Mouse (Mus musculus) lung, adult 18-20 months (tissue): ENCODE results near the gene Igsf23.

Experiments
- DNase-seq, 2 experiments: peaks; one replicate each; pipeline ENCODE4 v3.0.0; 2022; ENCODE audit warnings: mixed read lengths in 2 of 2

Gene Igsf23

DNA sequence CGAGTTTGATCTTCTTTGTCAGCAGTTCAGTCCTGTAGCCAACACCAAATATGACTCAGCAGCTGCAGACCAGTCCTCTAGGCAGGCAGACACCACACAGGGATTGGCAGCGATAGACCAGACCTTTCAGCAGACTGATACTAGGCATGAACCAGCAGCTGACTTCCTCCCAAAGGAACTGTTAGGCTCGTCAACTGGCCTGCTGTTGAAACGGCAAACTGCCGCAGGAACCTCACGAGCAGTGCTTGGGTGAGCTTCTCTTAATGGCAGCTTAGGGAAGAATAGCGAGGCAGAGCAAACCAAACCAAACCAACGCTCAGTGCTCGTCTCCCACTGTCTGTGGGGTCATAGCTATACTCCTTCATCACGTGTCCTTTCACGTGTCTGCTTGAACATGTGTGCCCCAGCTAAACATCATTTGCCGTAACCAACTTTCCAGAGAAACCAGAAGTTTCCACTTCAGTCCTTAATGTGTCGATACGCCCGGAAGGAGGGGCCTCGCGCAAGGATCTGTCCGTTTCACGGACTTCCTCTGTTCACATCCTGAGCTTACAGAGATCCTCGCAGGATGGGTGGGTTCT is 15.3 kb downstream of the Igsf23 start:
- DNase-seq = peak; percentile 33 to 42

DNA sequence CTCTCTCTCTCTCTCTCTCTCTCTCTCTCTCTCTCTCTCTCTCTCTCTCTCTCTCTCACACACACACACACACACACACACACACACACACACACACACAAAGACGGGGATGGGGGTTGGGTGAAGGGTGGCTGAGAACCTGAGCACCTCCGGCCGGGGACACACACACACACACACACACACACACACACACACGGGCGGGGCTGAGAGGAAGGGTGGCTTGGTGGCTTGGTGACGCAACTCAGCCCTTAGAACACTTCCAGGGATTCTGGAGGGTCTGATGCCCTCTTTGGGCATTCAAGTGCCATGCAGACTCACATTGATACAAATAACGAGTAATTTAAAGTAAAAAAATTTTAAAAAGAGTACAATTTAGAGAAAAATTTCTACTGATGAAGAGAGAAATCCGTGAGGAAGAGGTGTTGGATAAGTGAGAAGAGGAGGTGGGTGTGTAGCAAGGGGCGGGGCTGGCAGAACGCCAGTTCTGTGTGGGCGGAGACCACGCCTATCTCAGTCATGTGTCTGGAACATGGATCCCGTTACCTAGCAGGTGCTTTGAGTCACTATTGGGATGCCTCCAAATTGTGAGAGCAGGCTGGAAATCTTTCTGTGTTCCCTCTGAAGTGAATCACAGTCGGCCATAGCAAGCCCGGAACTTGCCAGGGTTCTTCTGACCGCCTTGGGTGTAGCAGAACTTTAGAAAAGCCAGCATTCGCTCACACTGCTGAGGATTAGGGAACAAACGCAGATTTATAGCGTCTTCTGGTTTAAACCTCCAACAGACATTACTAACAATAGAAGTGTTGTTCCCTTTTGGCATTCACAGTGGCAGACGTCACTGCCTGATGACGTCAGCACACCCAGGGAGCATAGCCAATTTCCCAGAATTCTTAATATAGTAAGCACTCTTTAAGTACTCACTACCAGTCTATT is 17.4 kb downstream of the Igsf23 start:
- DNase-seq = peak; percentile 85 to 89

GRCm38 (mm10) chr7:19932133-19932876 is 18.3 kb downstream of the Igsf23 start:
- DNase-seq = no peak

DNA sequence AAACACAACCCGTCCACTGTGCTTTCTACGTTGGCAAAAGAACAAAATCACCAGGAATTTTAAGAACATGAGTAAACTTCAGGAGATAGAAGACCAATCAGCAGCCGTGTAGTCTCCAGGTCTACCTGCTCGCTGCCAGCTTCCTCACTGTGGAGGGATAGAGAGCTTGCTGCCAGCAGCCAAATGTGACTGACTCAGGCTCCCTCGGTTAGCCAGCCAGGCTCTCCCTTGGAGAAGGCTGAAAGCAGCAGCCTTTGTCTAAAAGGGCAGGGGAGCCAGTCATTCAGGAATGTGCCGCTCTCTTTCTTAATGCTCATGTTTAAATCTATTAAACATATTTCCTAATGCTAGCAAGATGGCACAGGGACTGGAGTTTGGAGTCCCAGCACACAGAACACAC is 20.1 kb downstream of the Igsf23 start:
- peak in 1 of 2 experiments; percentile 57 for DNase-seq

GRCm38 (mm10) chr7:19928486-19928885 is 22.1 kb downstream of the Igsf23 start:
- DNase-seq = no peak

DNA sequence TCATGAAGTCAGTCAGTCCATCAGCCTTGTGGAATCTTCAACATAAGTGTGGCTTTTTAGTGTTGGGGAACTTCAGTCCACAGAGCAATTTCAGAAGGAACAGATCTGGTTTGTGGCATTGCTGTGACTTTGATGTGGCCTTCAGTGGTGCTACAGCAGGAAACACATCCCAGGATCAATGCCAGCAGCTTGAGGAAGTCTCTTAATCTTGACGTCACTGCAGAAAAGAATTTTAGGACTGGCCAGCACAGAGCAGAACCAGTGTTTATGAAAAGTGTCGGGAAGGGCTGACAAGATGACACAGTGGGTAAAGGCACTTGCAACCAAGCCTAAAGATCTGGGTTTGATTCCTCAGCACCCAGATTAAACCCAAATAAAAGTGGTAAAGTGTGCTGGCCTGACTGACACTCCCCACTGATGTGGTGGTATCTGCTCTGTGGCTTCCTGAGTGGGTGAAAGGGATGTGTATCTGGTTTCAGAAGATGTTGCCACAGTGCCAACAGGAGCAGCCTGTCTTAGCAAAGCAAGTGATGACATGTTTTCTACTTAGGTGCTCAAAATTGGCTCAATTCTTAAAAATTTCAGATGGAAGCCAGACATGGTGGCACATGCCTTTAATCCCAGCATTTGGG is 23.6 kb downstream of the Igsf23 start:
- peak; percentile 40 to 62 for DNase-seq

DNA sequence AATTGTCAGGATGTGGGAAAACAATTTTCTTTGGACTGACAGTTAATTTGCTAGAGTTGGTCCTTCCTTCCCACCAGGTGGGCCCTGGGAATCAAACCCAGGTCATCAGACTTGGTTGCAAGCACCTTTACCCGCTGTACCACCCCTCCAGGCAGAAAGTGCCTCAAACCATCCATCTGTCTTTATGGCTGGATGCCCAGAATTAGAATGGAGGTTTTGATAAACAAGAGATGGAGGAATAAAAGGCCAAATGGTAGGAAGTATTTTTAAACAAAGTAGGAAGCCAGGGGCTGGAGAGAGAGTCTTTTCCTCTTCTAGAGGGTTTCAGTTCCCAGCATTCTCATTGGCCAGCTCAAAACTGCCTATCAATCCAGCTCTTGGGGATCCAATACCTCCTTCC is 25.2 kb downstream of the Igsf23 start:
- no peak for DNase-seq

DNA sequence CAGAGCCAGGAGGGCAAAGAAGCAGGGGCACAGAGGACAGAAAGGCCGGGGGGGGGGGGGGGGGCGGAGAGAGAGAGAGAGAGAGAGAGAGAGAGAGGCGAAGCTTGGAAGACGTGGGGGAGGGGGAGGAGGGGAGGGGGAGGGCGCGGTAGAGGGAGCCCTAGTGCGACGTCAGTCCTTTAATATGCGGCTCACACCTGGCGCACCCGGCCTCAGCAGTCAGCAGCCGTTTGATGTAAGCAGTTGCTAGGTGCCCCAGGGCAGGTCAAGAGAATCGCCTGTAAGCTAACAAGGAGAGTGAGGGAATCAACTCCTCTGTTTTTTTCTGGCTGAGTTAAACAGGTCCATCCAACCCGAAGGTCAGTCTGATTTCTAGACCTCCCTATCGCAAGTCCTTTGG is 26.8 kb downstream of the Igsf23 start:
- peak in 1 of 2 experiments; percentile 48 for DNase-seq

GRCm38 (mm10) chr7:19923354-19923753 is 27.2 kb downstream of the Igsf23 start:
- no peak for DNase-seq

GRCm38 (mm10) chr7:19920506-19921261 is 29.9 kb downstream of the Igsf23 start, which contains the start of gene Pvr:
TSS of gene Pvr (minus strand) at chr7:19921160.
- DNase-seq = peak; percentile 88 to 91

GRCm38 (mm10) chr7:19920166-19920505 is 30.4 kb downstream of the Igsf23 start:
- DNase-seq = no peak

DNA sequence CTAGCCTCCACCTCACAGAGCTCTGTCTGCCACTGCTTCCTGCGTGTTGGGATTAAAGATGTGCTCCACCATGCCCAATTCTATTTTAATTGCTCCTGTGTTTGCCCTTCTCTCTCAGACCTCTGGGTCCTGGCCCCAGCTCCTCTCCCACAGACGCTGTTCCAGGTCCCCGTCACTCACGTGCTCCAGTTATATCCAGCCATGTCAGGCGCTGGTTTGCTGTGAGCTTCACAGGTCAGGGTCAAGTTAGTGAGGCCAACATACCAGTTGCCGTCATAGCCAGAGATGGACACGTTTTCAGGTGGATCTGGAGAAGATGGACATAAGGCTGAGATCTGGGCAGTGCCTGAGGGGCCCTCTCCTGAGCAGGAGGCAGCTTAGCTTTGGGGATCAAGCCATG is 36.0 kb downstream of the Igsf23 start:
- no peak for DNase-seq

DNA sequence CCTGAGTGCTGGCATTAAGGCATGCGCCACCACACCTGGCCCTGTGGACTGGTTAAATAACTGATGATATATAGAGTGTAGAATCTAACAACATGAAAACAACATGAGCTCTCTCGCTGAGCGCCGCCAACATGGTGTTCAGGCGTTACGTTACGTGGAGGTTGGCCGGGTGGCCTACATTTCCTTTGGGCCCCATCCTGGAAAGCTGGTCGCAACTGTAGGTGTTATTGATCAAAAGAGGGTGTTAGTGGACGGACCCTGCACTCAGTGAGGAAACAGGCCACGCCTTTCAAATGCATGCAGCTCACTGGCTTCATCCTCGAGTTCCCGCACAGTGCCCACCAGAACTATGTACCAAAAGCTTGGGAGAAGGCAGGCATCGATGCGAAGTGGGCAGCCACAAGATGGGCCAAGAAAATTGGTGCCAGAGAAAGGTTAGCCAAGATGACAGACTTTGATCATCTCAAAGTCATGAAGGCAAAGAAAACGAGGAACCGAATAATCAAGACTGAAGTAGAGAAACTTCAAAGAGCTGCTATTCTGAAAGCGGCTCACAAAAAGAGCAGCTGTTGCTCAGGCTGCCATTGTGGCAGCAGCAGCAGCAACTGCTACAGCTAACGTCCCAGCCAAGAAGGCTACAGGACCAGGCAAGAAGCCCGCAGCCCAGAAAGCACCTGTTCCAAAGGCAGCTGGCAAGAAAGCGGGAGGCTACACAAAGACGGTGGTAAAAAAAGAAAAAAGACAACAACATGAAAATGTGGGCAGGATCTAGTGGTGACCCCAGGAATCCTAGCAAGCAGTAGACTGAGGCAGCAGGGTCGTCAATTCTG is 38.6 kb downstream of the Igsf23 start:
- DNase-seq = no peak

DNA sequence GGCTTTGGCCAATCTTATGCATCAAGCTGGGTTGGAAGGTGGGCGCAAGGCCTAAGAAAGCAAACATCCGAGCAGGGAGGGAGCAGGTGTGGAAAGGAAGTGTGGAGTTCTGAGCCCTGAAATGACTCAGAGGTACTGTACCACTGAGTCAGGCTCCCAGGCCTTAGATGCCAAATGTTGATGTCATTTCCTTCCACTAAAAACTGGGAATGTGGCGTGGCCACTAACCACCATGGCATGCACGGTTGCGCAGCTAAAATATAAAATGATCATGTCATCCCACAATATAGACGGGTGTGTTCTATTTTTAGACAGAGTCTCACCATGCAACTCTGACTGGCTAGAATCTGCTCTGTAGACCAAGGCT is 39.3 kb downstream of the Igsf23 start:
- DNase-seq = no peak

DNA sequence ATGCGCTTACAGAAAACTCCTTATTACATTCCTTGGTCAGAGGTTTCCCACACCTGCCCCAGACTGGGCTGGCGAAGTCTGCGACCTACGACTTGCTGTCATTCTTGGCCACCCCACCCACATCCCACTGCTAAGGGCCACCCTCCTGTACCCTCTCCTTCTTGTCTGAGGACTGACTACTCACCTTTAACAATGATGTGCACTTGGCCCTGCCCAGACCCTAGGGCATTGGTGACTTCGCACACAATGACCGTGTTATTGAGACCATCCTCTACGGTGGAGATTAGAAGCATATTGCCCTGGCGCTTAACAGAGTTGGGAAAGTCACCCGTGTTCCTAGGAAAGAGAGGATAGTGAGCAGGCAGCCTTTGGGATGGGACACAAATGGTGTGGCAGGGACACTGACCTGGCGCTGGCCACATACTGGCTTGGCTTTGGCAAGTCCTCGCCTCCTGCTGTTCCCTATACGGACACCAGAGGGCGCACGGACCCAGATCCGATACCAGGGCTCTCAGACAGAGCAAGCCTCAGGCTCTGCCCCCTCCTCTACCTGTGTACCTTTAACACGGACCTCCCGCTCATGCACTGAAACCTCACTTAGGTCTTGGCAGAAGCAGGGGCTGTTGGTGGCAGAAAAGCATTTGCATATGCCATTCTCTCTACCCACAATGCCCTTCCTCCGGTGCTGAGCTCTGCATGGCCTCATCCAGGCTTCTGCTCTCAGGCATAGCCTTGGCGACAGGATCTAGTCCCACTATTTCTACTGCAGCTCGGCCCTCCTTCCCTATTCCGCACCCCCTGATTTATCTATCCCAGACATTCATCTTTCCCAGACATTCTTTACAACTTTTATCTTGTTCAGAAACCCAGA is 39.9 kb downstream of the Igsf23 start:
- DNase-seq = peak; percentile 72 to 78

GRCm38 (mm10) chr7:19889881-19890280 is 60.7 kb downstream of the Igsf23 start:
- peak; percentile 40 to 43 for DNase-seq

- no peak for DNase-seq
These were observed 62.7 kb downstream of the Igsf23 start, which contains the start of gene Ceacam19 for GRCm38 (mm10) chr7:19887849-19888248. TSS of gene Ceacam19 (minus strand) at chr7:19887965.
